Mouse (Mus musculus) midbrain, embryonic 14.5 days (tissue): Measurements from ENCODE around the gene Prep. TPM values are rescaled to one million over a fixed set of nuclear protein-coding genes. Genes with fewer than 3 reads are reported as not detected.

ENCODE experiments used
- ATAC-seq: fragments of 200-750 bp; cut with Nextera tagmentation; 2 replicates; pipeline ENCODE4 v1.8.0; 2017; ENCODE audit warnings: moderate number of reproducible peaks, moderate library complexity; ENCODE audit not compliant: low FRiP score, low TSS enrichment
- DNase-seq: peaks from one replicate; pipeline ENCODE4 v3.0.0-alpha.2; 2015
- H3K27ac ChIP-seq: fragments of 300-500 bp; sonication (generic); replicated peaks from 2 replicates; pipeline ENCODE4 v1.5.1; 2014; ENCODE audit warnings: mild to moderate bottlenecking, low read depth, low read length, moderate library complexity
- H3K27me3 ChIP-seq: fragments of 300-500 bp; sonication (generic); 2 replicates; pipeline ENCODE4 v1.6.1; 2014; ENCODE audit warnings: low read length, control low read depth, mixed read lengths; ENCODE audit not compliant: control insufficient read depth, insufficient read depth
- H3K36me3 ChIP-seq: fragments of 300-500 bp; sonication (generic); 2 replicates; pipeline ENCODE4 v1.6.1; 2014; ENCODE audit warnings: low read length, control low read depth; ENCODE audit not compliant: control insufficient read depth, insufficient read depth
- H3K4me1 ChIP-seq: fragments of 300-500 bp; sonication (generic); 2 replicates; pipeline ENCODE4 v1.6.1; 2014; ENCODE audit warnings: mild to moderate bottlenecking, antibody characterized with exemption, low read length, control low read depth; ENCODE audit not compliant: control insufficient read depth, insufficient read depth
- H3K4me2 ChIP-seq: fragments of 300-500 bp; sonication (generic); 2 replicates; pipeline ENCODE4 v1.6.1; 2014; ENCODE audit warnings: mild to moderate bottlenecking, low read length, moderate library complexity
- H3K4me3 ChIP-seq: fragments of 300-500 bp; sonication (generic); replicated peaks from 2 replicates; pipeline ENCODE4 v1.5.1; 2014; ENCODE audit warnings: low read depth, low read length
- H3K9ac ChIP-seq: fragments of 300-500 bp; sonication (generic); replicated peaks from 2 replicates; pipeline ENCODE4 v1.6.1; 2014; ENCODE audit warnings: mild to moderate bottlenecking, low read length, moderate library complexity
- H3K9me3 ChIP-seq: fragments of 300-500 bp; sonication (generic); 2 replicates; pipeline ENCODE4 v1.6.1; 2016; ENCODE audit warnings: low read length, control low read depth, mixed read lengths; ENCODE audit not compliant: control insufficient read depth
- WGBS: fragments of 180-500 bp; shearing (Covaris S2); extraction: QIAGEN DNeasy Blood & Tissue Kit; methylation state at CpG from one replicate; pipeline ENCODE4 v1.1.7; 2014; 5-methylcytosine and 5-hydroxymethylcytosine counted together
- polyA plus RNA-seq: library from polyadenylated mRNA; unstranded; fragments of >200 nt; fragmentation: Nextera tagmentation; extraction: Ambion mirVana; gene quantifications from 2 replicates; pipeline ENCODE4 v1.2.1, GENCODE M21; 2014

Prep gene
- polyA plus RNA-seq, 1 experiment from 2014 or later: 23.6 TPM

DNA sequence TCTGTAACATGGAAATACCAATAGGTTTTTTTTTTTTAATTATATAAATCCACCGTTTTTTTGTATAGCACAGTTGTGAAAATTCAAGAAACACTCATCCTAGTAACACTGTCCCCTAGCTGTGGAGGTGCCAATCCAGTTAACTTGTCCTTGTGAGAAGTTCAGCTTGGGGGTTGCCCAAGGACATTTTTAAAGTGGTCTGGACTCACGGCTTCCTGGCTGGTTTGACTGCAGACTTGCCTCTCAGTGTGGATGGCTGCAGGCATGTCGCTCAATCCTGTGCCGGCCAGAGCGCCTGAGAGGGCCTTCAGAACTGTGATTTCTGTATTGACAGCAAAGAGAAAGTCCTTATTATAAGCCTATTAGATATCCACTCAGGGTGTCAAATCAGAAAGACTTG, 3.4 kb downstream of the Prep start:
- Histone ChIP-seq H3K4me1 (peaks cover 25% of the 10 kb centered on the region), H3K4me3 (no peak overlapping the region), H3K9me3 (no peaks in the 10 kb centered on the region), H3K27ac (no peak overlapping the region), H3K4me2 (no peak overlapping the region), H3K9ac (no peak overlapping the region), H3K27me3 (no peaks in the 10 kb centered on the region), H3K36me3 (0 out of 2 replicates have a peak, but pooled peaks cover 20% of the 10 kb centered on the region)
- whole genome bisulfite sequencing: 83% methylated on average over 5 of the region's 5 CpGs
- DNase-seq (no peak), ATAC-seq (no peak)

DNA sequence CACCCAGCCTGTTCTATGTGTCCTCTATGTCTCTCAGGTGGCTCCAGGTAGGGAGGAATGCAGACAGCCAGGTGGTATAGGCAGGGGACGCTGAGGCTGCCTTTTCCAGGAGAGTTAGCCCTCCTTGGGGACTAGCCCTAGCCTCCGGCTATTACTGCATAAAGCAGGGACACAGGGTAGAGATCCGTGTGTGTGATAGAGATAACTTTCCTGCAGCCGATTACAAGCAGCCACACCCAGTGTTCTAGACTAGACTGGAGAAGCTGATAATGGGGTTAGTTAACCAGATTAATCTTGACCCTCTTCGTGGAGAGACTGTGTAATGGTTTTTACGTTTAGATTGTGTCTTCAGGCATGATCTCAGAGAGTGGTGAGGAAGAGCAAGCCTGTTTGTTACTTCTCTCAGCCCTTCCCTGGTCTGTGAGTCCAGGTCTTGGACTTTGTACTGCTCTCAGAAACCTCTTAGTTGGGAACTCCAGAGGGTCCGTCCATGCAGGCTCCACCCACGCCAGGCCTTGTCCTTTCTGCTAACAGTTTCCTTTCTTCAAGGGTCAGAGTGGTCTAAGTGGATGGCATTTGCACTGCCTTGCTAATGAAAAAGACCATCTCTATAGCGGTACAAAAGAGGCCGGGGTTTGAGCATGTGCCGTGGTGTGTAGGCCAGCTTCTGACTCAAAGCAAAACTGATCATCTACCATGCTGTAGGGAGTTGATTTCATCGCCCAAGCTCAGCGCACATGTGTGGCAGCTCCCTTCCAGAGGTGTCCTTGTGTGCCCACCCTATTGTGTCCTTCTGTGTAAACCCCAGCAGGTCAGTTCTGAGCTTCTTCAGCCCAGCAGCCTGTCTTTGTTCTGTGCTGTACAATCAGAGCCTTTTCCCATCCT, 4.2 kb downstream of the Prep start:
- ATAC-seq: no peak
- WGBS: 77% methylated on average over 13 of the region's 13 CpGs
- H3K36me3 ChIP-seq: 0 out of 2 replicates have a peak, but pooled peaks cover 21% of the 10 kb centered on the region

DNA sequence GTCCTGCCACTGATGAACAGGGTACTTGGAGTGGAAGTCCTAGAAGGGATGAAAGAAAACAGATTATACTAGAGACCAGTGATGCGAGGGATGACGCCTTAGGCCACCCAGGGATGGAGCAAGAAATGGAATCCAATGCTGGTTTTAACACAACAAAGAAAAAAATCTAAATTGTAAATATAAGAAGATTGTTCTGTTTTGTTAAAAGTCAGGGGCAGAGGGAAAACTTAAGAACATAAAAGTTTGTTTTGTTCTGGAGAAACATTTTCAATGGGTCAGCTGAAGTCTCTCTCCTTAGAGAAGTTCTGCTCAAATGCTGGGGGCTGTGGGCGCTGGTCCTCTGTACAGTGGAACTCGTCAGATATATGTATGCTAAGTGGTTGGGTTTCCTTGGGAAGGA, 5.3 kb downstream of the Prep start:
- 87% methylated on average over 4 of the region's 4 CpGs for WGBS
- H3K9me3 ChIP-seq: no peaks in the 10 kb centered on the region
- H3K9ac ChIP-seq: no peak overlapping the region
- no peaks in the 10 kb centered on the region for H3K27me3 ChIP-seq
- H3K36me3 ChIP-seq: 0 out of 2 replicates have a peak, but pooled peaks cover 24% of the 10 kb centered on the region
- H3K4me1 ChIP-seq: peaks cover 19% of the 10 kb centered on the region
- H3K4me2 ChIP-seq: no peak overlapping the region
- ATAC-seq (no peak), DNase-seq (no peak)
- H3K4me3 ChIP-seq: no peak overlapping the region
- no peak overlapping the region for H3K27ac ChIP-seq

More for the DNA sequence above, 4.2 kb downstream of the Prep start:
- Histone ChIP-seq H3K27me3 (no peaks in the 10 kb centered on the region), H3K27ac (no peak overlapping the region), H3K4me2 (no peak overlapping the region), H3K4me1 (peaks cover 22% of the 10 kb centered on the region), H3K9ac (no peak overlapping the region), H3K9me3 (no peaks in the 10 kb centered on the region), H3K4me3 (no peak overlapping the region)
- no peak for DNase-seq

GRCm38 (mm10) chr10:45074543-45074942, 7.5 kb downstream of the Prep start:
- 86% methylated on average over 6 of the region's 6 CpGs for WGBS
- Histone ChIP-seq H3K4me3 (no peak overlapping the region), H3K4me1 (peaks cover 4% of the 10 kb centered on the region; the same call in 1 of the 2 replicates), H3K27me3 (no peaks in the 10 kb centered on the region), H3K36me3 (0 out of 2 replicates have a peak, but pooled peaks cover 24% of the 10 kb centered on the region), H3K4me2 (no peak overlapping the region), H3K9ac (no peak overlapping the region), H3K9me3 (no peaks in the 10 kb centered on the region), H3K27ac (no peak overlapping the region)
- DNase-seq (no peak), ATAC-seq (no peak)

DNA sequence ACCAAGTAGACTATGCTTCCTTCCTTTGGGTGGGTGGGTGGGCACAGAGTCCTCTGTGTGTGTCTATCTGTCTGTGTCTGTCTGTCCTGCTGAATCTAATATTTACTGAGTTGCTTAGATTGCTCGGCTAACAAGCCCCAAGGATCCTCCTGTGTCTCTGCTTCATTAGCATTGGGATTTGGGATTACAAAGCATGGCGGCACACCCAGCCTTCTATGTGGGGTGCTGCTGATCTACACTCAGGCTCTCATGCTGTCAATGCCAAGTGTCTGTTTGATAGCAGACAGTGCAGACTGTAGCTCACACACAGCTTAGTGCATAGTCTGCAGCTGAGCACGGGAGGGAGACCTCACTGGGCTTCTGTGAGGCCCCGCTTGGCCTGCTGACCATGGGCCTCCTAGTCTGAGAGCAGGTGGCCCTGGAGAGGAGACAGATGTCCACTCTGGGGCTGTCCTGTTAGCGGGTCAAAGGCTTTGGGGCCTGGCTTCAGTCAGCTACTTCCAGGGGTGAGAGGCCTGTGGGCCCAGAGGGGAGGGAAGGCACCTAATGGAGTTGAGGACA, 8.6 kb downstream of the Prep start:
- Histone ChIP-seq H3K4me1 (no peaks in the 10 kb centered on the region), H3K9ac (no peak overlapping the region), H3K27me3 (no peaks in the 10 kb centered on the region), H3K36me3 (0 out of 2 replicates have a peak, but pooled peaks cover 31% of the 10 kb centered on the region), H3K9me3 (no peaks in the 10 kb centered on the region), H3K4me2 (no peak overlapping the region), H3K27ac (no peak overlapping the region), H3K4me3 (no peak overlapping the region)
- DNase-seq (no peak), ATAC-seq (no peak)
- WGBS: 61% methylated on average over 5 of the region's 5 CpGs

GRCm38 (mm10) chr10:45076585-45076984, 9.6 kb downstream of the Prep start:
- Histone ChIP-seq H3K27ac (no peak overlapping the region), H3K36me3 (0 out of 2 replicates have a peak, but pooled peaks cover 31% of the 10 kb centered on the region), H3K9me3 (no peaks in the 10 kb centered on the region), H3K27me3 (no peaks in the 10 kb centered on the region), H3K4me1 (no peaks in the 10 kb centered on the region), H3K9ac (no peak overlapping the region), H3K4me3 (no peak overlapping the region), H3K4me2 (no peak overlapping the region)
- 88% methylated on average over 10 of the region's 10 CpGs for WGBS
- DNase-seq (no peak), ATAC-seq (no peak)

GRCm38 (mm10) chr10:45077353-45077752, 10.3 kb downstream of the Prep start:
- H3K36me3 ChIP-seq: 0 out of 2 replicates have a peak, but pooled peaks cover 28% of the 10 kb centered on the region
- H3K27me3 ChIP-seq: no peaks in the 10 kb centered on the region
- H3K9me3 ChIP-seq: no peaks in the 10 kb centered on the region
- H3K4me2 ChIP-seq: no peak overlapping the region
- no peak overlapping the region for H3K4me3 ChIP-seq
- ATAC-seq (no peak), DNase-seq (no peak)
- 75% methylated on average over 5 of the region's 5 CpGs for whole genome bisulfite sequencing
- H3K27ac ChIP-seq: no peak overlapping the region
- no peak overlapping the region for H3K9ac ChIP-seq
- no peaks in the 10 kb centered on the region for H3K4me1 ChIP-seq

DNA sequence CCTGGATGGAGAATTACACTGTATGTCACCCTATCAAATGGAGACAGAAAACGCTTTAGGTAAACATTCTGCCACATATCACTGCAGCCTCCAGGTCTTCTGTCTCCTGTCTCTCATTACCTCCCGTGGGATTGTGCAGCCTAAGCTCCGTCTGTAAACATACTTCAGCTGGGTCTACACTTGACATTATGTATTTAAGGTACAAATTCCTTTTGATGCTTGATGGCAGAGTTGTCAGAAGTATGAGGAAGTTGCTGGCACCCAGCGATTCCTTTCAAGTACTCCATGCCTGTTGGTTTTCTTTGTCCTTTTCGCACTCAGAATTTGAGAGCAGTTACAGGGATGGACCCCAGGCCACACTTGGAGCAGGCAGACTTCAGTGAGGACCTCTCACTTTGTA, 12.8 kb downstream of the Prep start:
- Histone ChIP-seq H3K9ac (no peak overlapping the region), H3K4me3 (no peak overlapping the region), H3K27me3 (no peaks in the 10 kb centered on the region), H3K27ac (no peak overlapping the region), H3K4me2 (no peak overlapping the region), H3K4me1 (0 out of 2 replicates have a peak, but pooled peaks cover 6% of the 10 kb centered on the region), H3K9me3 (no peaks in the 10 kb centered on the region), H3K36me3 (0 out of 2 replicates have a peak, but pooled peaks cover 11% of the 10 kb centered on the region)
- WGBS: 89% methylated on average over 5 of the region's 5 CpGs
- DNase-seq: no peak
- no peak for ATAC-seq
